Mouse (Mus musculus): ENCODE data around the gene Cd248. TPM values are rescaled to one million over a fixed set of nuclear protein-coding genes. Genes with fewer than 3 reads are reported as not detected.
A peak's percentile ranks its signal among the peaks of the same experiment; 100 is the strongest.

Gene Cd248
- polyA plus RNA-seq, 1 experiment from 2014 or later, result 138 TPM

GRCm38 (mm10) chr19:5057876-5058775 is 9.8 kb upstream of the Cd248 start:
- Histone ChIP-seq H3K4me1 (ENCODE audit: control insufficient read depth, insufficient read depth, low read length) (peaks cover 32% of the 10 kb centered on the region), H3K9ac (ENCODE audit: low read depth, low read length) (no peak overlapping the region)
- 30% methylated on average over 16 of the region's 16 CpGs for WGBS

GRCm38 (mm10) chr19:5058801-5059771 is 8.8 kb upstream of the Cd248 start:
- Histone ChIP-seq H3K27me3 (replicated peaks; ENCODE audit: control insufficient read depth, insufficient read depth, low read length) (0 out of 2 replicates have a peak, but pooled peaks cover under 1% of the 10 kb centered on the region), H3K9ac (ENCODE audit: low read depth, low read length) (no peak overlapping the region), H3K4me3 (ENCODE audit: low read depth, low read length) (no peak overlapping the region), H3K27ac (replicated peaks; ENCODE audit: low read depth, low read length) (peak overlapping the region; percentile 54), H3K4me1 (ENCODE audit: control insufficient read depth, insufficient read depth, low read length) (peaks cover 32% of the 10 kb centered on the region), H3K9me3 (ENCODE audit: control insufficient read depth, low read length) (no peaks in the 10 kb centered on the region), H3K4me2 (ENCODE audit: low read depth, low read length) (peak overlapping the region; percentile 7; the same call in 1 of the 2 replicates), H3K36me3 (ENCODE audit: control insufficient read depth, insufficient read depth, low read length) (no peaks in the 10 kb centered on the region)
- 24% methylated on average over 9 of the region's 10 CpGs for WGBS
- DNase-seq (ENCODE audit: low spot score) (no peak), ATAC-seq (ENCODE audit: low read depth) (peak; percentile 19; the same call in 1 of the 2 replicates)

More at GRCm38 (mm10) chr19:5057876-5058775, 9.8 kb upstream of the Cd248 start:
- H3K27me3 ChIP-seq (replicated peaks; ENCODE audit: control insufficient read depth, insufficient read depth, low read length), result peaks cover 9% of the 10 kb centered on the region; the same call in 1 of the 2 replicates
- 0 out of 2 replicates have a peak overlapping the region, but pooled peaks have one; percentile 54 for H3K27ac ChIP-seq (replicated peaks; ENCODE audit: low read depth, low read length)
- H3K36me3 ChIP-seq (ENCODE audit: control insufficient read depth, insufficient read depth, low read length), result no peaks in the 10 kb centered on the region
- ATAC-seq (ENCODE audit: low read depth) (no peak), DNase-seq (ENCODE audit: low spot score) (no peak)
- no peaks in the 10 kb centered on the region for H3K9me3 ChIP-seq (ENCODE audit: control insufficient read depth, low read length)
- H3K4me3 ChIP-seq (ENCODE audit: low read depth, low read length), result no peak overlapping the region
- H3K4me2 ChIP-seq (ENCODE audit: low read depth, low read length), result no peak overlapping the region

GRCm38 (mm10) chr19:5060365-5061330 is 7.2 kb upstream of the Cd248 start:
- H3K9me3 ChIP-seq (ENCODE audit: control insufficient read depth, low read length), result no peaks in the 10 kb centered on the region
- H3K4me1 ChIP-seq (ENCODE audit: control insufficient read depth, insufficient read depth, low read length), result peaks cover 38% of the 10 kb centered on the region
- no peak overlapping the region for H3K4me2 ChIP-seq (ENCODE audit: low read depth, low read length)
- no peaks in the 10 kb centered on the region for H3K36me3 ChIP-seq (ENCODE audit: control insufficient read depth, insufficient read depth, low read length)
- peak overlapping the region; percentile 52 for H3K27ac ChIP-seq (replicated peaks; ENCODE audit: low read depth, low read length)
- DNase-seq (ENCODE audit: low spot score) (peak; percentile 73), ATAC-seq (ENCODE audit: low read depth) (peak; percentile 19)
- no peak overlapping the region for H3K9ac ChIP-seq (ENCODE audit: low read depth, low read length)
- no peak overlapping the region for H3K4me3 ChIP-seq (ENCODE audit: low read depth, low read length)
- H3K27me3 ChIP-seq (replicated peaks; ENCODE audit: control insufficient read depth, insufficient read depth, low read length), result no peaks in the 10 kb centered on the region
- 31% methylated on average over 5 of the region's 5 CpGs for WGBS

- Histone ChIP-seq H3K9me3 (ENCODE audit: control insufficient read depth, low read length) (no peaks in the 10 kb centered on the region), H3K4me3 (ENCODE audit: low read depth, low read length) (no peak overlapping the region), H3K4me2 (ENCODE audit: low read depth, low read length) (no peak overlapping the region), H3K27me3 (replicated peaks; ENCODE audit: control insufficient read depth, insufficient read depth, low read length) (no peaks in the 10 kb centered on the region), H3K9ac (ENCODE audit: low read depth, low read length) (no peak overlapping the region), H3K27ac (replicated peaks; ENCODE audit: low read depth, low read length) (no peak overlapping the region), H3K36me3 (ENCODE audit: control insufficient read depth, insufficient read depth, low read length) (no peaks in the 10 kb centered on the region), H3K4me1 (ENCODE audit: control insufficient read depth, insufficient read depth, low read length) (peaks cover 42% of the 10 kb centered on the region)
- WGBS, result 85% methylated on average over 5 of the region's 5 CpGs
- DNase-seq (ENCODE audit: low spot score) (no peak), ATAC-seq (ENCODE audit: low read depth) (no peak)
Observed at GRCm38 (mm10) chr19:5062041-5062440, 5.8 kb upstream of the Cd248 start.

- DNase-seq (ENCODE audit: low spot score), result no peak
- peaks cover 46% of the 10 kb centered on the region for H3K4me1 ChIP-seq (ENCODE audit: control insufficient read depth, insufficient read depth, low read length)
- 44% methylated on average over 6 of the region's 6 CpGs for WGBS
Observed at GRCm38 (mm10) chr19:5062446-5062845, 5.4 kb upstream of the Cd248 start.

GRCm38 (mm10) chr19:5065104-5065503 is 2.8 kb upstream of the Cd248 start:
- Histone ChIP-seq H3K27ac (replicated peaks; ENCODE audit: low read depth, low read length) (no peak overlapping the region), H3K9ac (ENCODE audit: low read depth, low read length) (no peak overlapping the region)

More at GRCm38 (mm10) chr19:5062446-5062845, 5.4 kb upstream of the Cd248 start:
- no peak overlapping the region for H3K27ac ChIP-seq (replicated peaks; ENCODE audit: low read depth, low read length)
- H3K4me2 ChIP-seq (ENCODE audit: low read depth, low read length), result no peak overlapping the region
- no peak overlapping the region for H3K4me3 ChIP-seq (ENCODE audit: low read depth, low read length)
- no peak for ATAC-seq (ENCODE audit: low read depth)
- no peaks in the 10 kb centered on the region for H3K9me3 ChIP-seq (ENCODE audit: control insufficient read depth, low read length)
- no peaks in the 10 kb centered on the region for H3K27me3 ChIP-seq (replicated peaks; ENCODE audit: control insufficient read depth, insufficient read depth, low read length)
- H3K9ac ChIP-seq (ENCODE audit: low read depth, low read length), result no peak overlapping the region
- H3K36me3 ChIP-seq (ENCODE audit: control insufficient read depth, insufficient read depth, low read length), result no peaks in the 10 kb centered on the region

GRCm38 (mm10) chr19:5067040-5067799 is 658 bp upstream of the Cd248 start:
- H3K9ac ChIP-seq (ENCODE audit: low read depth, low read length), result peak overlapping the region; percentile 83
- WGBS, result 4% methylated on average over 15 of the region's 15 CpGs
- DNase-seq (ENCODE audit: low spot score) (no peak), ATAC-seq (ENCODE audit: low read depth) (no peak)
- H3K36me3 ChIP-seq (ENCODE audit: control insufficient read depth, insufficient read depth, low read length), result no peaks in the 10 kb centered on the region
- H3K9me3 ChIP-seq (ENCODE audit: control insufficient read depth, low read length), result no peaks in the 10 kb centered on the region
- H3K4me1 ChIP-seq (ENCODE audit: control insufficient read depth, insufficient read depth, low read length), result peaks cover 38% of the 10 kb centered on the region
- H3K4me2 ChIP-seq (ENCODE audit: low read depth, low read length), result peak overlapping the region; percentile 77
- H3K27ac ChIP-seq (replicated peaks; ENCODE audit: low read depth, low read length), result peak overlapping the region; percentile 88
- peak overlapping the region; percentile 60 for H3K4me3 ChIP-seq (ENCODE audit: low read depth, low read length)
- no peaks in the 10 kb centered on the region; the same call in 1 of the 2 replicates for H3K27me3 ChIP-seq (replicated peaks; ENCODE audit: control insufficient read depth, insufficient read depth, low read length)

More at GRCm38 (mm10) chr19:5065104-5065503, 2.8 kb upstream of the Cd248 start:
- WGBS, result 50% methylated on average over 7 of the region's 7 CpGs
- H3K9me3 ChIP-seq (ENCODE audit: control insufficient read depth, low read length), result no peaks in the 10 kb centered on the region
- H3K36me3 ChIP-seq (ENCODE audit: control insufficient read depth, insufficient read depth, low read length), result no peaks in the 10 kb centered on the region
- H3K4me2 ChIP-seq (ENCODE audit: low read depth, low read length), result no peak overlapping the region
- H3K4me1 ChIP-seq (ENCODE audit: control insufficient read depth, insufficient read depth, low read length), result peaks cover 47% of the 10 kb centered on the region
- no peaks in the 10 kb centered on the region; the same call in 1 of the 2 replicates for H3K27me3 ChIP-seq (replicated peaks; ENCODE audit: control insufficient read depth, insufficient read depth, low read length)
- ATAC-seq (ENCODE audit: low read depth) (no peak), DNase-seq (ENCODE audit: low spot score) (peak; percentile 75)
- no peak overlapping the region for H3K4me3 ChIP-seq (ENCODE audit: low read depth, low read length)
